Mouse (Mus musculus): ENCODE results near the gene Defb20. TPM values are rescaled to one million over a fixed set of nuclear protein-coding genes. Genes with fewer than 3 reads are reported as not detected.

Defb20 gene
- total RNA-seq, 2 experiments from 2014 or later, result not detected

GRCm38 (mm10) chr2:152498020-152498419 is 21.2 kb downstream of the Defb20 start:
- no peak for DNase-seq (ENCODE audit: low spot score)

- no peak for DNase-seq (ENCODE audit: low spot score)
Measured at GRCm38 (mm10) chr2:152500204-152500862, 23.5 kb downstream of the Defb20 start.

- no peak for DNase-seq (ENCODE audit: low spot score)
Measured at GRCm38 (mm10) chr2:152500863-152501229, 24.0 kb downstream of the Defb20 start.

- no peak for DNase-seq (ENCODE audit: low spot score)
Measured at GRCm38 (mm10) chr2:152503950-152504349, 27.1 kb downstream of the Defb20 start.

GRCm38 (mm10) chr2:152511592-152511991 is 34.7 kb downstream of the Defb20 start, which contains the start of gene Defb26:
Defb26 (minus strand) TSS chr2:152511692.
- no peak for DNase-seq (ENCODE audit: low spot score)

- no peak for DNase-seq (ENCODE audit: low spot score)
Measured at GRCm38 (mm10) chr2:152516084-152516483, 39.2 kb downstream of the Defb20 start.

DNA sequence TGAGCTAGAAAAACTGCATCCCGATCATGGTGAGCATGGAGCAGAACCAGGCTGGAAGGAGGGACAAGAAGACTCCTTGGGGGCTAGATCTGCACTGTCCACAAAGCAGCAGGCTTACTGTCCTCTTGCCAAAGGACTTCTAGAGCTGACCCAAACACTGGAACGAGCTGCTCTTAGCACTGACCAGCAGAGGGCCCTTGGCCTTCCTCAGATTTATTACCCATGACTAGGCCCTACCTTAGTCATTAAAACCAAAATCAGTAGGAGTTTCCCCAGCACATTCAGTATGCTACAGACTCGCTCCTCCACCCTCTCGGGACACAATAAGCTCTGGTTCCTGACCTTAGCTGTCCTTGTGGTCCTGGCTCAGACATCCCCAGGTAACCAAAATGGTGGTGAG is 41.1 kb downstream of the Defb20 start, which contains the start of gene Defb28:
Gene Defb28, plus strand, starts transcription at position 275 of the 400 bp plus-strand sequence.
- DNase-seq (ENCODE audit: low spot score), result no peak

Other genes starting within 250 kb of the Defb20 start
- gene Tbc1d20, start 183.2 kb upstream of the Defb20 start, total RNA-seq (2021), result 10 to 100 TPM; 18.6 to 25.1 TPM
- 10 to 100 TPM; 24.6 to 26.6 TPM for gene Rbck1, start 144.4 kb upstream of the Defb20 start, total RNA-seq (2021)
- gene Trib3, start 133.0 kb upstream of the Defb20 start, total RNA-seq (2021), result 1 to 10 TPM in 1 of 2 experiments, under 1 TPM in 1; 0.55 to 1.5 TPM
- not detected for gene Nrsn2, start 100.4 kb upstream of the Defb20 start, total RNA-seq (2021)
- gene Sox12, start 79.0 kb upstream of the Defb20 start, total RNA-seq (2021), result under 1 TPM; 0.34 to 0.57 TPM
- gene Zcchc3, start 62.0 kb upstream of the Defb20 start, total RNA-seq (2021), result under 1 TPM; 0.62 to 0.76 TPM
- gene 6820408C15Rik, start 61.5 kb upstream of the Defb20 start, total RNA-seq (2021), result not detected
- not detected for gene Defb23, start 12.4 kb upstream of the Defb20 start, total RNA-seq (2021)
- not detected for gene Defb22, start 13.1 kb downstream of the Defb20 start, total RNA-seq (2021)
- gene Defb26, start 34.6 kb downstream of the Defb20 start, total RNA-seq (2021), result not detected
- not detected for gene Defb28, start 41.2 kb downstream of the Defb20 start, total RNA-seq (2021)
- gene Defb29, start 63.0 kb downstream of the Defb20 start, total RNA-seq (2021), result not detected
- gene Gm17416, start 92.3 kb downstream of the Defb20 start, total RNA-seq (2021), result not detected
- not detected for gene Defb21, start 95.7 kb downstream of the Defb20 start, total RNA-seq (2021)
- not detected for gene Defb19, start 103.2 kb downstream of the Defb20 start, total RNA-seq (2021)
- gene Defb45, start 122.3 kb downstream of the Defb20 start, total RNA-seq (2021), result not detected
- gene Defb36, start 127.3 kb downstream of the Defb20 start, total RNA-seq (2021), result not detected
- not detected for gene Defb25, start 146.0 kb downstream of the Defb20 start, total RNA-seq (2021)
- gene Rem1, start 149.9 kb downstream of the Defb20 start, total RNA-seq (2021), result 1 to 10 TPM; 1.6 to 3.3 TPM
- 10 to 100 TPM; 29.5 to 30.8 TPM for gene H13, start 192.4 kb downstream of the Defb20 start, total RNA-seq (2021)
- gene Mcts2, start 210.0 kb downstream of the Defb20 start, total RNA-seq (2021), result 10 to 100 TPM; 11.3 to 12.7 TPM